Mouse (Mus musculus): ENCODE results near the gene Tmem222. TPM values are rescaled to one million over a fixed set of nuclear protein-coding genes. Genes with fewer than 3 reads are reported as not detected.

The Tmem222 gene
- total and polyA plus RNA-seq, 2 experiments = 22.7 to 57.0 TPM

DNA sequence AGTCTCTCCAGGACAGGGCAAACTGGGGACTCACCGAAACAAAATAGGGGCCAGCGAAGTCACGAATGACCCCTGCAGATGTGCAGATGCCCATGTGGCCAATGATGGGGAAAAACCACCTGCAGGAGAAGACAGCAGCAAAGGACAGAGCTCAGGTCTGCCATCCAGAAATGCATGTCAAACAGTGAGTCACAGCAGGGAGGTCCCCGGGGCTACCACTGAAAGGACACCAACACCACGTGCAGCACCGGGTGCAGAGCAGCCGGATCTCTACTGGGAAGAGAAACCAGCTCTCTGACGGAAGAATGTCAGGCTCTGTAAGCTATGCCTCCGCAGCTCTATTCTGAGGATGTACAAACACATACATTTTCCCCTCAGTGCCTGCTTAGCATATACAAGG lies 6.7 kb downstream of the Tmem222 start:
- H3K4me1 ChIP-seq (ENCODE audit: control insufficient read depth, insufficient read depth, low read length) = peaks cover 7% of the 10 kb centered on the region
- H3K9ac ChIP-seq (ENCODE audit: low read depth, low read length) = no peak overlapping the region
- peaks cover 3% of the 10 kb centered on the region; the same call in 1 of the 2 replicates for H3K36me3 ChIP-seq (ENCODE audit: control insufficient read depth, insufficient read depth, low read length)
- peaks cover 23% of the 10 kb centered on the region; the same call in 1 of the 2 replicates for H3K79me2 ChIP-seq (ENCODE audit: control insufficient read depth, insufficient read depth, low read length)
- no peak overlapping the region for H3K4me3 ChIP-seq (ENCODE audit: insufficient read depth, low read depth, low read length)
- no peak for DNase-seq (ENCODE audit: extremely low read depth, low read depth, low spot score)
- no peaks in the 10 kb centered on the region for H3K27me3 ChIP-seq (ENCODE audit: control insufficient read depth, insufficient read depth, low read length)
- 89% methylated on average over 9 of the region's 9 CpGs for WGBS
- no peak for TF ChIP-seq POLR2A (IDR thresholded peaks at IDR 0.05; ENCODE audit: extremely low read depth, insufficient read depth, low read length)
- TF ChIP-seq CTCF (IDR thresholded peaks at IDR 0.05; ENCODE audit: low read depth, low read length) = no peak
- no peak overlapping the region for H3K27ac ChIP-seq (replicated peaks; ENCODE audit: insufficient read depth, low read depth, low read length)

DNA sequence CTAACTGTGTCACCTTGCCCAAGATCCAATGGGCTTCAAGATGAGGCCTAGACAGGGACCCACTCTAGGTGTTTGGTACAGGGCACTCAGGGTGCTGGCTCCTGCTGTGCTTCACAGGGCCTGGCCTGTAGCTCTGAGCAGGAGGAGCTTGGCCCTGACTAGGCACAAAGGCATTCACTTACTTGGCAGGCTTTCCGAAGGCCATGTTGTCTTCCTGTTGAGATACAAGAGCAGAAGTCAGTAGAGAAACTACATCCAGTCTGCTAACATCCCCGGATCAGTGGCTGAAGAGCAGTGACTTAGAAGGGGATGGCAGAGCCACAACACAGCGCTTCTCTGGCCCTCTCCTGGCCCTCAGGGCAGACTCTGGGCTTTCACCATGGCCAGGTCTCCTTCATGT lies 8.0 kb downstream of the Tmem222 start:
- Histone ChIP-seq H3K27me3 (ENCODE audit: control insufficient read depth, insufficient read depth, low read length) (no peaks in the 10 kb centered on the region), H3K27ac (replicated peaks; ENCODE audit: insufficient read depth, low read depth, low read length) (peak overlapping the region; percentile 49; the same call in 1 of the 2 replicates), H3K4me3 (ENCODE audit: insufficient read depth, low read depth, low read length) (no peak overlapping the region), H3K36me3 (ENCODE audit: control insufficient read depth, insufficient read depth, low read length) (peaks cover 3% of the 10 kb centered on the region; the same call in 1 of the 2 replicates), H3K9ac (ENCODE audit: low read depth, low read length) (no peak overlapping the region), H3K79me2 (ENCODE audit: control insufficient read depth, insufficient read depth, low read length) (peaks cover 11% of the 10 kb centered on the region; the same call in 1 of the 2 replicates), H3K4me1 (ENCODE audit: control insufficient read depth, insufficient read depth, low read length) (peaks cover 7% of the 10 kb centered on the region; the same call in 1 of the 2 replicates)
- TF ChIP-seq CTCF (IDR thresholded peaks at IDR 0.05; ENCODE audit: low read depth, low read length) = no peak
- TF ChIP-seq POLR2A (IDR thresholded peaks at IDR 0.05; ENCODE audit: extremely low read depth, insufficient read depth, low read length) = no peak
- peak; percentile 69 for DNase-seq (ENCODE audit: extremely low read depth, low read depth, low spot score)
- 63% methylated on average over 3 of the region's 3 CpGs for WGBS

DNA sequence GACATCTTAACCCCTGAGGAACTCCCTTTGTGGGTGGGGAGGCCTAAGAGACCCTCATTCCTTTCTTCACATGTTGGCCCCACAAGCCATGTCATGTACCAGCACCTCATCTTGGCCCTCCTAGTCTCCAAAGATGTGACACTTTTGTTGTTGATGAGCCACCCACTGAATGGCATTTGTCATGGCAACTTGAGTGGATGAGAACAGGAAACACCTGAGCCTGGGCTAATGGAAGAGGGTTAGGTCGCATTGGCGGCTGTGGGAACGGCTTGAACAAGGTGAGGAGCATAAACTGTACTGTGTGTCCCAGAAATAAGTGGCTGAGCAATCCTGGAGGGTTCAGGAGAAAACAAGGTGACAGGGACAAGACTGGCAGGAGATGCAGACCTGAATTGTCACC lies 8.7 kb downstream of the Tmem222 start:
- peaks cover 3% of the 10 kb centered on the region; the same call in 1 of the 2 replicates for H3K36me3 ChIP-seq (ENCODE audit: control insufficient read depth, insufficient read depth, low read length)

DNA sequence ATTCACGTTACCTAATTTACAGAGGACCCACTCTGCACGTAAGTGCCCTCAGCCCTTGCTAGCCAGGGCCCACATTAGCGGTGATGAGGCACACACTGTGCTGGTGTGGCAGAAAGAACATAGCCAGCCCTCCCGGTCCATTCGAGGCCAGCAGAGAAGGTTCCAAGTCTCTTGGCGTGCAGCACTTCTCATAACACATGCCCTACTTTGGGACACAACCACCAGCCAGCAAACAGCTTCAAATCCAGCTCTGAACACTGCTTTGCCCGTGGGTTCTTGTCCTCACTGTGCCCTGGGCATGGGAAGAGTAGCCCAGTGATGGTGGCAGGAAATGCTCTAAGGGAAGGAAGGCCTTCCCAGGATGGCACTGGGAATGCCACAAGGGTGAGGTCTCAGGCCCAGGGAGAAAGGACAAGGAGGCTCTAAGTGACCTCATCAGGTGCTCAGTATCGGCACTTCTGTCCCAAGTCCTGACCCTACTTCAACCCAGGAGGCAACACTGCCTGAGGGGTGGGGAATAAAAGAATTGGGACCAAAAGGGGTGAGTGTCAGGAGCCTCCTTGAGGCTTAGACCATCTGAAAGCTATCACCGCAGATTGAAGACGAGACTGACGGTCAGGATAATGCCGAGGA lies 11.2 kb downstream of the Tmem222 start:
- peaks cover 7% of the 10 kb centered on the region; the same call in 1 of the 2 replicates for H3K4me1 ChIP-seq (ENCODE audit: control insufficient read depth, insufficient read depth, low read length)
- 93% methylated on average over 12 of the region's 12 CpGs for WGBS
- no peaks in the 10 kb centered on the region for H3K79me2 ChIP-seq (ENCODE audit: control insufficient read depth, insufficient read depth, low read length)
- H3K27me3 ChIP-seq (ENCODE audit: control insufficient read depth, insufficient read depth, low read length) = no peaks in the 10 kb centered on the region
- TF ChIP-seq POLR2A (IDR thresholded peaks at IDR 0.05; ENCODE audit: extremely low read depth, insufficient read depth, low read length) = no peak
- no peak for TF ChIP-seq CTCF (IDR thresholded peaks at IDR 0.05; ENCODE audit: low read depth, low read length)
- no peak for DNase-seq (ENCODE audit: extremely low read depth, low read depth, low spot score)
- H3K27ac ChIP-seq (replicated peaks; ENCODE audit: insufficient read depth, low read depth, low read length) = no peak overlapping the region
- H3K4me3 ChIP-seq (ENCODE audit: insufficient read depth, low read depth, low read length) = no peak overlapping the region
- peaks cover 3% of the 10 kb centered on the region; the same call in 1 of the 2 replicates for H3K36me3 ChIP-seq (ENCODE audit: control insufficient read depth, insufficient read depth, low read length)
- H3K9ac ChIP-seq (ENCODE audit: low read depth, low read length) = no peak overlapping the region

More for the DNA sequence above, 8.7 kb downstream of the Tmem222 start:
- 93% methylated on average over 3 of the region's 3 CpGs for WGBS
- H3K9ac ChIP-seq (ENCODE audit: low read depth, low read length) = no peak overlapping the region
- no peak overlapping the region for H3K4me3 ChIP-seq (ENCODE audit: insufficient read depth, low read depth, low read length)
- H3K27ac ChIP-seq (replicated peaks; ENCODE audit: insufficient read depth, low read depth, low read length) = no peak overlapping the region
- peaks cover 4% of the 10 kb centered on the region; the same call in 1 of the 2 replicates for H3K79me2 ChIP-seq (ENCODE audit: control insufficient read depth, insufficient read depth, low read length)
- H3K4me1 ChIP-seq (ENCODE audit: control insufficient read depth, insufficient read depth, low read length) = peaks cover 7% of the 10 kb centered on the region; the same call in 1 of the 2 replicates
- no peaks in the 10 kb centered on the region for H3K27me3 ChIP-seq (ENCODE audit: control insufficient read depth, insufficient read depth, low read length)
- no peak for TF ChIP-seq POLR2A (IDR thresholded peaks at IDR 0.05; ENCODE audit: extremely low read depth, insufficient read depth, low read length)
- no peak for TF ChIP-seq CTCF (IDR thresholded peaks at IDR 0.05; ENCODE audit: low read depth, low read length)
- DNase-seq (ENCODE audit: extremely low read depth, low read depth, low spot score) = no peak

DNA sequence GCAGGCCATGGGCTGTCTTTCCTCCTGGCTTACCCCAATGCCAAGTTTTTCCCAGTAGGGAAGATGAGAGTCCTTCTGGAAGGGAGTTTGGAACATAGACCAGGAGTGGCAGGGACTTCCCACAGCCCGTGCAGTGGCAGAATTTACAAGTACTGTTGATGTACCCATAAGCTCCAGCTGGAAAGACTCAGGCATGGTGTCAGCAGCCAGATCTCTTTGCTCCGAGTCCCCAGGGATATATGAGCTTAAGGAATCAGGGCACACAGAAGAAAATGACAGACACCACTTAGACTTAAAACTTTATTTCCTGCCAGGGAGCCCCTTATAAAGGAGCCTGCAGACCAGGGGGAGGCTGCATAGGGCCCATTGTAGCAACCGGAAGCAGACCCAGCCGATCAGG lies 11.8 kb downstream of the Tmem222 start:
- H3K27ac ChIP-seq (replicated peaks; ENCODE audit: insufficient read depth, low read depth, low read length) = no peak overlapping the region
- H3K79me2 ChIP-seq (ENCODE audit: control insufficient read depth, insufficient read depth, low read length) = no peaks in the 10 kb centered on the region
- peaks cover 7% of the 10 kb centered on the region; the same call in 1 of the 2 replicates for H3K4me1 ChIP-seq (ENCODE audit: control insufficient read depth, insufficient read depth, low read length)
- 91% methylated on average over 4 of the region's 4 CpGs for WGBS
- TF ChIP-seq POLR2A (IDR thresholded peaks at IDR 0.05; ENCODE audit: extremely low read depth, insufficient read depth, low read length) = no peak
- no peak for TF ChIP-seq CTCF (IDR thresholded peaks at IDR 0.05; ENCODE audit: low read depth, low read length)
- no peak overlapping the region for H3K4me3 ChIP-seq (ENCODE audit: insufficient read depth, low read depth, low read length)
- H3K9ac ChIP-seq (ENCODE audit: low read depth, low read length) = no peak overlapping the region
- no peak for DNase-seq (ENCODE audit: extremely low read depth, low read depth, low spot score)
- H3K27me3 ChIP-seq (ENCODE audit: control insufficient read depth, insufficient read depth, low read length) = no peaks in the 10 kb centered on the region
- peaks cover 3% of the 10 kb centered on the region; the same call in 1 of the 2 replicates for H3K36me3 ChIP-seq (ENCODE audit: control insufficient read depth, insufficient read depth, low read length)

DNA sequence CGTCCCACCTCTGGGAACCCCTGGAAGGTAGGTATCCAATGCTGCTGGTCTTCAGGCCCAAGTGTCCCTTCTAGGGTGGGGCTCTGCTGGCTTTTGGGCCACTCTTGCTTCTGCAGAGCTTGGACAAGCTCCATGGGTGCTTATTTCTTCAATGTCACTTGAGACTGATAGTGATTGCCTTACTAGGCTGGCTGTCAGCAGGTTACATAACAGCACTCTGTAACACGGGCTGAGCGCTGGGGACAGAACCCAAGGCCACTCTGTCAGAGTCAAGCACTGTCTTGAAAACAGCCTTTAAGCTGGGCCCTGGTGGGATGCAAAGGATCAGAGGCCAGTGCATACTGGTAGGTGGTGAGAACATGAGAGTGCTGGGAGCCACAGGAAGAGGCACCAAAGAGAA lies 12.3 kb downstream of the Tmem222 start:
- no peaks in the 10 kb centered on the region for H3K79me2 ChIP-seq (ENCODE audit: control insufficient read depth, insufficient read depth, low read length)
- no peak overlapping the region for H3K9ac ChIP-seq (ENCODE audit: low read depth, low read length)
- 72% methylated on average over 3 of the region's 3 CpGs for WGBS
- no peaks in the 10 kb centered on the region for H3K27me3 ChIP-seq (ENCODE audit: control insufficient read depth, insufficient read depth, low read length)
- peaks cover 3% of the 10 kb centered on the region; the same call in 1 of the 2 replicates for H3K36me3 ChIP-seq (ENCODE audit: control insufficient read depth, insufficient read depth, low read length)
- DNase-seq (ENCODE audit: extremely low read depth, low read depth, low spot score) = no peak
- no peak overlapping the region for H3K27ac ChIP-seq (replicated peaks; ENCODE audit: insufficient read depth, low read depth, low read length)
- TF ChIP-seq CTCF (IDR thresholded peaks at IDR 0.05; ENCODE audit: low read depth, low read length) (no peak), POLR2A (IDR thresholded peaks at IDR 0.05; ENCODE audit: extremely low read depth, insufficient read depth, low read length) (no peak)
- no peak overlapping the region for H3K4me3 ChIP-seq (ENCODE audit: insufficient read depth, low read depth, low read length)
- H3K4me1 ChIP-seq (ENCODE audit: control insufficient read depth, insufficient read depth, low read length) = 0 out of 2 replicates have a peak, but pooled peaks cover 3% of the 10 kb centered on the region
